Mouse (Mus musculus) ovary, adult 2 months (tissue): ENCODE measurements around the gene Mup15. TPM values are rescaled to one million over a fixed set of nuclear protein-coding genes. Genes with fewer than 3 reads are reported as not detected.

Experiments
- polyA plus RNA-seq: library from polyadenylated mRNA; depleted of rRNA; stranded (reverse); fragments of >200 nt; gene quantifications from 2 replicates; pipeline ENCODE4 v1.2.3, GENCODE M21; 2012; rRNA removed

The Mup15 gene
- not detected in 2 replicates for polyA plus RNA-seq

DNA sequence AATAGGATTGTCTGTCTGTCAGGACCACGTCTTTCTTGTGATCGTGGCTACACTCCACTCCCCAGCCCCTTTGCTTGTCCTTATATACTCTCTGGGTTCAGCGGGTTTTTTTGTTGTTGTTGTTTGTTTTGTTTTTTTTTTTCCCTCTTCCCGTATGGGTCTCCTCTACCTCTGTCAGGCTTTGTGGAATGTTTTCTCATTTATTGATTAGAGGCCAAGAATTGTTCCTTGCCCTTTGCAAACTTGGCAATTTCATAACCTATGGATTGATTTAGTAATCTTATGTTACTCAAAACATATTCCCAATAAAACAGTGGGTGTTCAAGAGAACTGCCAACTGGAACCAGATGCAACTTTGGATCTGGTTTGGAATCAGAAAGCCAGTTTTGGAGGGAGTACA, at the start of gene Mup15:
TSS of gene Mup15 (minus strand) at position 101 of the 400 bp plus-strand sequence.

Other genes with a start within 250 kb of the Mup15 start
- not detected in 2 replicates for gene Mup13, start 211.5 kb downstream of the Mup15 start, polyA plus RNA-seq
- gene Mup14, start 135.7 kb downstream of the Mup15 start, polyA plus RNA-seq = 0.24 and 0.71 TPM in 2 replicates
- not detected in 2 replicates for gene Mup16, start 79.8 kb upstream of the Mup15 start, polyA plus RNA-seq
- gene Mup17, start 156.1 kb upstream of the Mup15 start, polyA plus RNA-seq = not detected in 2 replicates
- gene Mup18, start 234.4 kb upstream of the Mup15 start, polyA plus RNA-seq = not detected in 2 replicates